Mouse (Mus musculus) kidney, embryonic 15.5 days (tissue): Measurements from ENCODE around the gene Ikzf3. TPM values are rescaled to one million over a fixed set of nuclear protein-coding genes. Genes with fewer than 3 reads are reported as not detected.

Experiments used
- ATAC-seq: fragments of 200-750 bp; cut with Nextera tagmentation; replicated peaks from 2 replicates; pipeline ENCODE4 v1.8.0; 2017; ENCODE audit warnings: moderate TSS enrichment; ENCODE audit not compliant: low FRiP score
- H3K27ac ChIP-seq: fragments of 300-500 bp; sonication (generic); 2 replicates; pipeline ENCODE4 v1.5.1; 2015; ENCODE audit warnings: mild to moderate bottlenecking, inconsistent platforms
- H3K27me3 ChIP-seq: fragments of 300-500 bp; sonication (generic); 2 replicates; pipeline ENCODE4 v1.6.1; 2015; ENCODE audit warnings: inconsistent platforms
- H3K36me3 ChIP-seq: fragments of 300-500 bp; sonication (generic); 2 replicates; pipeline ENCODE4 v1.6.1; 2015; ENCODE audit warnings: inconsistent platforms
- H3K4me1 ChIP-seq: fragments of 300-500 bp; sonication (generic); 2 replicates; pipeline ENCODE4 v1.6.1; 2015; ENCODE audit warnings: inconsistent platforms
- H3K4me2 ChIP-seq: fragments of 300-500 bp; sonication (generic); 2 replicates; pipeline ENCODE4 v1.6.1; 2015; ENCODE audit warnings: moderate library complexity, mild to moderate bottlenecking, inconsistent platforms
- H3K4me3 ChIP-seq: fragments of 300-500 bp; sonication (generic); replicated peaks from 2 replicates; pipeline ENCODE4 v1.5.1; 2015; ENCODE audit warnings: mild to moderate bottlenecking, inconsistent platforms
- H3K9ac ChIP-seq: fragments of 300-500 bp; sonication (generic); 2 replicates; pipeline ENCODE4 v1.6.1; 2015; ENCODE audit warnings: mild to moderate bottlenecking, inconsistent platforms
- H3K9me3 ChIP-seq: fragments of 300-500 bp; sonication (generic); replicated peaks from 2 replicates; pipeline ENCODE4 v1.6.1; 2016; ENCODE audit warnings: inconsistent platforms
- WGBS: fragments of 180-500 bp; shearing (Covaris S2); methylation state at CpG from one replicate; pipeline ENCODE4 v1.1.7; 2015; ENCODE audit warnings: mixed read lengths; 5-methylcytosine and 5-hydroxymethylcytosine counted together
- polyA plus RNA-seq: library from polyadenylated mRNA; unstranded; fragments of >200 nt; fragmentation: Nextera tagmentation; extraction: Ambion mirVana; gene quantifications from 2 replicates; pipeline ENCODE4 v1.2.1, GENCODE M21; 2015

Gene Ikzf3
- polyA plus RNA-seq, 1 experiment from 2014 or later: 0.43 TPM

GRCm38 (mm10) chr11:98584146-98584545, 38.3 kb upstream of the Ikzf3 start:
- H3K36me3 ChIP-seq: peaks cover 32% of the 10 kb centered on the region
- H3K27ac ChIP-seq: no peak overlapping the region
- H3K9ac ChIP-seq: no peak overlapping the region
- H3K4me1 ChIP-seq: peaks cover 43% of the 10 kb centered on the region
- no peak overlapping the region for H3K4me2 ChIP-seq
- no peaks in the 10 kb centered on the region for H3K9me3 ChIP-seq
- H3K27me3 ChIP-seq: no peaks in the 10 kb centered on the region
- 37% methylated on average over 1 of the region's 1 CpGs for WGBS
- ATAC-seq: no peak
- H3K4me3 ChIP-seq: no peak overlapping the region

DNA sequence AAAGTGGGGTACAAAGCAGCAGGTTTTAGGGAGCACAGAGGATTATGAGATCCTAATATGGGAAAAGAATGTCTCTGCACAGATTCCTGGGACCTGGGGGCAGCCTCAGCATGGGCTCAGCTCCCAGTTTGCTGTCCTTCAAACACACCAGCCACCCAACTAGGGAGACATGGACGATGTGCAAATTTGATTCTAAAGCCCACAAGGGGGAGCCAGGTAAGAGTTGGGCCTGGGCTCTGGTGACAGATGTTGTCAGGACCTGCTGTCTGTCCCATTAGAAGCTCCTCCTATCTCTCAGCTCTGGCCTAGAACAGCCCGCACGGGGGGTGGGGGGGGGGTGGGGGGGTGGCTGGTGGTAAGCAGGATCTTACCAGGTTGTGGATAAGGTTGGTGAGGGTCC, 37.7 kb upstream of the Ikzf3 start:
- 48% methylated on average over 3 of the region's 3 CpGs for WGBS
- no peak overlapping the region for H3K9ac ChIP-seq
- no peak overlapping the region for H3K4me2 ChIP-seq
- no peak for ATAC-seq
- H3K36me3 ChIP-seq: peaks cover 32% of the 10 kb centered on the region
- no peaks in the 10 kb centered on the region for H3K9me3 ChIP-seq
- no peak overlapping the region for H3K4me3 ChIP-seq
- no peak overlapping the region for H3K27ac ChIP-seq
- H3K4me1 ChIP-seq: peaks cover 37% of the 10 kb centered on the region
- no peaks in the 10 kb centered on the region for H3K27me3 ChIP-seq

DNA sequence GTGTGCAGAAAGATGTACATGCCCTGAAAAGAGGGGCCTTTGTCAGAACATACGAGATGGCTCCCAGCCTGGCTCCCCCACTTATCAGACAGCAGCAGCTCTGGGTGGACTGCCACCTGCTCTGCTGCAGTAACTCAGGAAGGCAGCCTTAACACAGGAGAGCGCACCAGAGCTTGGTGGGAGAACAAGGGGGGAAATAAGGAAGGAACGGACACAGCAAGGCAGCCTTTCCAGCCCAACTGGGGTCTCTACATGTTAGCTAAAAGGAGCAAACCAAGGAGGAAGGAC, 37.4 kb upstream of the Ikzf3 start:
- H3K4me3 ChIP-seq: no peak overlapping the region
- H3K36me3 ChIP-seq: peaks cover 32% of the 10 kb centered on the region
- ATAC-seq: no peak
- peaks cover 34% of the 10 kb centered on the region for H3K4me1 ChIP-seq
- H3K27ac ChIP-seq: no peak overlapping the region
- no peaks in the 10 kb centered on the region for H3K27me3 ChIP-seq
- no peak overlapping the region for H3K4me2 ChIP-seq
- no peak overlapping the region for H3K9ac ChIP-seq
- WGBS: 87% methylated on average over 3 of the region's 3 CpGs
- no peaks in the 10 kb centered on the region for H3K9me3 ChIP-seq

DNA sequence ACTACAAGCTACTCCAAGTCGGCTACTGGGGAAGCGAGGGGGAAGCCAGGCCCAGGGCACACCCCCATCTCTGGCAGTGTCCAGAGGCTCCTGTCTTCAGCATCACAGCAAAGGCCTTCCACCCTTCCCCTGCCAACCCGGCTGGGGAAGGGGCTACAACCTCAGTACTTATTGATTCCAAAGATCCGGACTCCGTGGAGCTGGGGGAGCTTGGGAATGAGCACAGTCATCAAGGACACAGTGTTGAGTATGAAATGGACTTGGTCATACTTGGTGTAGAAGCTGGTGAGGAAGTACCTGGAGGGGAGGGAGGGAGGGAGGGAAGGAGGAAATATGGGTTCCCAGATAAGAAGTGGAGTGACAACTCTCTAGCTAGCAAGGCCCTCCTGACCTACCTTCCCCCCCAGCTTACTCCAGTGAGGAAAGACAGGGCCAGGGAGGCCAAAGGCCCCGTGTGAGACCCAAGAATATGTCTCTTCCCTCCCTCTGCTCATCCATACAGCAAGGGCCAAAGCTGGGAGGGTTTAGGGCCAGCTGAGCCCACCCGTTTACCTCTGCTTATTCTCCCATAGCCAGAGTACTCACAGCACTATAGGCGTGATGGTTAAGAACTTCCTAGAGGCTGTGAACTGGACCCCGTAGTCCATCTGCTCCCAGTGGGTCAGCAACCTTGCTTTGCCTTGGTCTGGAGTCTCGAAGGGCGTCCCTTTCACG, 36.9 kb upstream of the Ikzf3 start:
- Histone ChIP-seq H3K9me3 (no peaks in the 10 kb centered on the region), H3K4me1 (peaks cover 29% of the 10 kb centered on the region), H3K9ac (no peak overlapping the region), H3K27ac (no peak overlapping the region), H3K36me3 (peaks cover 32% of the 10 kb centered on the region), H3K27me3 (no peaks in the 10 kb centered on the region), H3K4me3 (no peak overlapping the region), H3K4me2 (no peak overlapping the region)
- ATAC-seq: no peak
- 89% methylated on average over 12 of the region's 12 CpGs for WGBS

DNA sequence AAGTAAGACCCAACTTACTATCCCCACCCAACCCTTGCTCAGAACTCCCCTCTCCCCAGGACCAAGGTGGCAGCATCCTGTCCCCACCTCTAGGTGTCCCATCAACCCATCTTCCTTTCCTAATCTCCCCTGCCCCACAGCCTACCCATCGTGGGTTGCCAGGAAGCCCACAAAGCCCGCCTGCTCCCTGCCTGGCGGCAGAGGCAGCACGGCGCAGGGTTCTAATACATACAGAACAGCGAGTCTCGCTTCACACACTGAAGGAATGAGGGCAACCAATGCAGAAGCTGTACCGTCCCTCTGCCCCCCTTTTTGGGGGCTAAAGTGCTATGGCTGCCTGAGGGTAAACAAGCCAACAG, 36.2 kb upstream of the Ikzf3 start:
- Histone ChIP-seq H3K9ac (no peak overlapping the region), H3K4me3 (no peak overlapping the region), H3K4me2 (no peak overlapping the region), H3K36me3 (peaks cover 32% of the 10 kb centered on the region), H3K27ac (no peak overlapping the region), H3K9me3 (no peaks in the 10 kb centered on the region), H3K27me3 (no peaks in the 10 kb centered on the region), H3K4me1 (peaks cover 24% of the 10 kb centered on the region)
- ATAC-seq: no peak
- WGBS: 83% methylated on average over 8 of the region's 8 CpGs

- ATAC-seq: no peak
- H3K9me3 ChIP-seq: no peaks in the 10 kb centered on the region
- H3K36me3 ChIP-seq: peaks cover 32% of the 10 kb centered on the region
- H3K27me3 ChIP-seq: no peaks in the 10 kb centered on the region
- no peak overlapping the region for H3K9ac ChIP-seq
- no peak overlapping the region for H3K4me2 ChIP-seq
- peaks cover 23% of the 10 kb centered on the region for H3K4me1 ChIP-seq
- no peak overlapping the region for H3K27ac ChIP-seq
- H3K4me3 ChIP-seq: no peak overlapping the region
- 69% methylated on average over 17 of the region's 17 CpGs for WGBS
These were observed 35.6 kb upstream of the Ikzf3 start for GRCm38 (mm10) chr11:98581286-98582029.

DNA sequence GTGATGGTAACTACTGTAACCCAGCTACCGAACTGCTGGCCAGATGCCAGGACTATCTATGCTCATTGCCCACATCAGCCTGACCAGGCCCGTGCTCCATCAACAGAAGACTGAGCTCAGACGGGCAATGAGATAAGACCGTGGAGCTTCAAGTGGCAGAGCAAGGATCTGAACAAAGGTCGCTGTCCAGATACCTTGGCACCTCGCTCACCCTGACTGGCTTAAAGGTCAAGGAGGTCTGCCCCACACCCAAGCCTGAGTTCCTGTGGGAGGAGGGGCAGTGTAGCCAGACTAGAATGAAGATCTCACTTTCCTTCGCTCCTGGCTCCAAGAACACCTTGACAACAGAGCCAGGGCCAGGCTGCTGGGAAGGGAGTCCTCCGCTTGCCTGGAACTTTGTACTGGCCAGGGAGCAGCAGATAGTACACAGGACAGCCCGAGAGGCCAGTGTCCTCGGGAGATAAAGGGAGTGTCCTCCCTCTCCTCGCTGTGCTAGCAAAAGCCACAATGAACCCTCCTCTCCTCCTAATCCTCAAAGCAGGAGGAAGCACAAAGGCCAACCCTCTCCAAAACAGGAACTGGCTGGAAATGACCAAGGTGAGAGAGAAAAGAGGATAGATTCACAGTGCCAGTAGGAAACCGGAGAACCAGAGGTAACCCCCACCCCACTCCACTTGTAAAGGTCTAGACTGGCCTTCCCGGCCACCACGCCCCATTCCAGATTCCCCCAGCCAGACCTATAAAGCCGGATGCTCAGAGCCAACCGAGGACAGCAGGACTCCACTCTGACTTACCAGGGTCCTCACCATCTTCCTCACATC, 34.7 kb upstream of the Ikzf3 start:
- peaks cover 13% of the 10 kb centered on the region for H3K4me1 ChIP-seq
- peak; percentile 54; the same call in 1 of the 2 replicates for ATAC-seq
- WGBS: 72% methylated on average over 16 of the region's 16 CpGs
- no peak overlapping the region for H3K27ac ChIP-seq
- no peaks in the 10 kb centered on the region for H3K27me3 ChIP-seq
- H3K9me3 ChIP-seq: no peaks in the 10 kb centered on the region
- no peak overlapping the region for H3K9ac ChIP-seq
- no peak overlapping the region for H3K4me3 ChIP-seq
- peaks cover 32% of the 10 kb centered on the region for H3K36me3 ChIP-seq
- no peak overlapping the region for H3K4me2 ChIP-seq

- H3K4me3 ChIP-seq: no peak overlapping the region
- no peak for ATAC-seq
- H3K27ac ChIP-seq: no peak overlapping the region
- no peaks in the 10 kb centered on the region for H3K27me3 ChIP-seq
- 89% methylated on average over 5 of the region's 5 CpGs for WGBS
- H3K4me1 ChIP-seq: no peaks in the 10 kb centered on the region
- H3K9ac ChIP-seq: no peak overlapping the region
- H3K36me3 ChIP-seq: peaks cover 24% of the 10 kb centered on the region
- no peaks in the 10 kb centered on the region for H3K9me3 ChIP-seq
- no peak overlapping the region for H3K4me2 ChIP-seq
These were observed 31.9 kb upstream of the Ikzf3 start for GRCm38 (mm10) chr11:98577776-98578175.

DNA sequence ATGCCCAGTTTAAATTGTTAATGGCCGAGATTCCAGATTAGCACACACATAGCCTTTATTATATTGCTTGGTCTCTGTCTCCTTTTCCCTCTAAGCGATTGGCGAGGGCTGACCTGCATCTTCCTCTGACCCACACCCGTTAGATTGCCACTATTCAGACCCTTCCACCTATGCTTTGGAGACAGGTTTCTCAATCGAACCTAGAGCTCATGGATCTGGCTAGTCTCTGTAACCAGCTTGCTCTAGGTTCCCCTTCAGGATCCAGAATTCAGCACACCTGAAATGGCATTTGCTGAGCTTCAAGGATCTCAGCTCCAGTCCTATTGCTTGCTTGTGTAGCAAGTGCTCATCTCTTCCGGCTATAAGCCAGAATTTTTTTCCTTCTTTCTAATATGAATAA, 23.6 kb upstream of the Ikzf3 start:
- WGBS: 82% methylated on average over 6 of the region's 6 CpGs
- Histone ChIP-seq H3K36me3 (no peaks in the 10 kb centered on the region), H3K4me1 (no peaks in the 10 kb centered on the region), H3K27me3 (no peaks in the 10 kb centered on the region), H3K27ac (no peak overlapping the region), H3K9me3 (no peaks in the 10 kb centered on the region), H3K9ac (no peak overlapping the region), H3K4me3 (no peak overlapping the region), H3K4me2 (no peak overlapping the region)
- ATAC-seq: no peak

- no peaks in the 10 kb centered on the region for H3K9me3 ChIP-seq
- no peak for ATAC-seq
- H3K4me3 ChIP-seq: no peak overlapping the region
- H3K4me2 ChIP-seq: no peak overlapping the region
- no peaks in the 10 kb centered on the region for H3K27me3 ChIP-seq
- 89% methylated on average over 8 of the region's 8 CpGs for WGBS
- H3K4me1 ChIP-seq: no peaks in the 10 kb centered on the region
- H3K27ac ChIP-seq: no peak overlapping the region
- no peaks in the 10 kb centered on the region for H3K36me3 ChIP-seq
- no peak overlapping the region for H3K9ac ChIP-seq
These were observed 22.5 kb upstream of the Ikzf3 start for GRCm38 (mm10) chr11:98568326-98568725.

- Histone ChIP-seq H3K4me1 (no peaks in the 10 kb centered on the region), H3K36me3 (no peaks in the 10 kb centered on the region), H3K9me3 (no peaks in the 10 kb centered on the region), H3K9ac (no peak overlapping the region), H3K4me3 (no peak overlapping the region), H3K27ac (no peak overlapping the region), H3K4me2 (no peak overlapping the region), H3K27me3 (no peaks in the 10 kb centered on the region)
- 45% methylated on average over 13 of the region's 13 CpGs for WGBS
- no peak for ATAC-seq
These were observed 18.1 kb upstream of the Ikzf3 start for GRCm38 (mm10) chr11:98563921-98564414.

DNA sequence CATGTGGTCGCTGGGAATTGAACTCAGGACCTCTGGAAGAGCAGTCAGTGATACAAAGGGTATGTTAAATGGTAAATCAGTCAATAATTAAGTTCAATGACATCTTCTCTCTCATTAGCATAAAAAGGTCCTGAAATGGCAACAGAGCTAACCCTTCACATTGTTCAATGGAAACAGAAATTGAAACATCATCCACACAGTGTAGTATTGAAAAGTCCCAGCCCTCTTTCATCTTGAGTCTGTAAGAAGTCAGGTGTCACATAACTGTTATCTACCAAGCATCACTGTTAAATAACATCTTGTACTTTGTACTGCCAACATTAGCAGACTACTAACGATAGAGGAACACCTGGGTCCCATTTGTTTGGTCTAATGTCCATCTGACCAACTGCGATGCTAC, 17.2 kb upstream of the Ikzf3 start:
- Histone ChIP-seq H3K9ac (no peak overlapping the region), H3K36me3 (no peaks in the 10 kb centered on the region), H3K27me3 (peaks cover 5% of the 10 kb centered on the region; the same call in 1 of the 2 replicates), H3K4me3 (no peak overlapping the region), H3K9me3 (no peaks in the 10 kb centered on the region), H3K4me2 (no peak overlapping the region), H3K27ac (no peak overlapping the region), H3K4me1 (no peaks in the 10 kb centered on the region)
- no peak for ATAC-seq
- 87% methylated on average over 3 of the region's 3 CpGs for WGBS
